19 mouse cellular contexts compared by ENCODE assay signal in genomic region chr9:71573771-71574340, GRCm38 (mm10). TPM values are rescaled to one million over a fixed set of nuclear protein-coding genes. Genes with fewer than 3 reads are reported as not detected.
DNase-seq lines count a peak whose midpoint lies in the region; TF ChIP-seq lines count a peak whose summit lies in the region.
"Had no signal": no experiment of that assay in that cellular context is flagged by ENCODE, and none has a peak within 500 bp of the region (broad histone marks: within the 10 kb centered on the region; RNA-seq: fewer than 3 reads in every experiment).

No protein-coding gene starts in this region.

- H3K9ac ChIP-seq in heart, adult 2 months (ENCODE audit: low read depth, low read length), result no peak overlapping the region; the same call in 1 of the 2 replicates
- H3K9ac ChIP-seq: embryonic facial prominence, embryonic 15.5 days; forebrain, postnatal 0 days; hindbrain, embryonic 15.5 days; liver, embryonic 14.5 days; midbrain, embryonic 13.5 days had no signal

- TF ChIP-seq POLR2A in heart, adult 2 months (IDR thresholded peaks at IDR 0.05; ENCODE audit: insufficient read depth, low read depth, low read length), result 0 out of 2 replicates have a peak, but pooled peaks have one; percentile 21

- no peaks in the 10 kb centered on the region for H3K9me3 ChIP-seq in heart, embryonic 10.5 days
- H3K9me3 ChIP-seq: embryonic facial prominence, embryonic 15.5 days; hindbrain, embryonic 15.5 days; midbrain, embryonic 13.5 days had no signal

- peaks cover 18% of the 10 kb centered on the region for H3K4me1 ChIP-seq in heart, adult 2 months (ENCODE audit: control insufficient read depth, insufficient read depth, low read length)
- peaks cover 6% of the 10 kb centered on the region for H3K4me1 ChIP-seq in heart, embryonic 10.5 days
- H3K4me1 ChIP-seq: hindbrain, embryonic 15.5 days; midbrain, embryonic 13.5 days had no signal

- TF ChIP-seq EP300 in heart, adult 2 months (IDR thresholded peaks at IDR 0.05; ENCODE audit: insufficient read depth, low read depth, low read length), result peak; percentile 59; the same call in 1 of the 2 replicates

- peak; percentile 55 to 81 for DNase-seq in heart, adult 2 months
- no peak for DNase-seq in heart, embryonic 10.5 days (ENCODE audit: low spot score)
- DNase-seq in adipocyte (ENCODE audit: low spot score), result peak; percentile 6
- peak; percentile 60 for DNase-seq in adrenal gland, postnatal 25 days
- DNase-seq in heart, postnatal 25 days (ENCODE audit: low spot score), result peak; percentile 21
- no peak for DNase-seq in kidney, adult 8-10 months
- DNase-seq in spleen, postnatal 10 days (ENCODE audit: low spot score in 2 of 2), result no peak
- no peak for DNase-seq in thymus, postnatal 10 days (ENCODE audit: low spot score in 2 of 2)
- DNase-seq: cerebellum, postnatal 10 days; forebrain, postnatal 0 days; kidney, postnatal 10 days; layer of hippocampus, postnatal 36 days; lung, postnatal 10 days; right cerebral cortex, postnatal 25 days; thymus, postnatal 36 days had no signal

- no peak for TF ChIP-seq CTCF in heart, adult 2 months (IDR thresholded peaks at IDR 0.05)

- peaks cover 36% of the 10 kb centered on the region for H3K36me3 ChIP-seq in heart, adult 2 months (ENCODE audit: control insufficient read depth, insufficient read depth, low read length)
- H3K36me3 ChIP-seq in heart, embryonic 10.5 days, result peaks cover 22% of the 10 kb centered on the region
- H3K36me3 ChIP-seq: embryonic facial prominence, embryonic 15.5 days; hindbrain, embryonic 15.5 days; midbrain, embryonic 13.5 days had no signal

- no peaks in the 10 kb centered on the region for H3K27me3 ChIP-seq in heart, adult 2 months (ENCODE audit: control insufficient read depth, insufficient read depth, low read length)
- H3K27me3 ChIP-seq in heart, embryonic 10.5 days (ENCODE audit: insufficient read depth, poor library complexity, severe bottlenecking), result no peaks in the 10 kb centered on the region
- H3K27me3 ChIP-seq: embryonic facial prominence, embryonic 15.5 days; hindbrain, embryonic 15.5 days; midbrain, embryonic 13.5 days had no signal

- WGBS in heart, adult 2 months, result 55% methylated on average over 6 of the region's 6 CpGs
- 80% methylated on average over 6 of the region's 6 CpGs for WGBS in heart, embryonic 10.5 days

- H3K4me3 ChIP-seq in heart, adult 2 months, result no peak overlapping the region
- no peak overlapping the region for H3K4me3 ChIP-seq in heart, embryonic 10.5 days
- H3K4me3 ChIP-seq: embryonic facial prominence, embryonic 15.5 days; hindbrain, embryonic 15.5 days; midbrain, embryonic 13.5 days had no signal

- intact Hi-C loops in heart, adult 2 months (cut with DNase I), result no loop called here
- intact Hi-C loops in heart, postnatal 25 days (cut with DNase I), result loop anchor here (2.0 kb wide), 1 partner anchor 15 kb away; no protein-coding TSS in a partner anchor

- H3K27ac ChIP-seq in heart, adult 2 months, result peak overlapping the region; percentile 60
- no peak overlapping the region for H3K27ac ChIP-seq in heart, embryonic 10.5 days
- H3K27ac ChIP-seq: embryonic facial prominence, embryonic 15.5 days; hindbrain, embryonic 15.5 days; liver, embryonic 14.5 days; midbrain, embryonic 13.5 days had no signal

- H3K79me2 ChIP-seq in heart, adult 2 months (replicated peaks; ENCODE audit: control insufficient read depth, insufficient read depth, low read length), result peaks cover 1% of the 10 kb centered on the region; the same call in 1 of the 2 replicates

RNA-seq across cellular contexts. Expression of gene Myzap, which starts 18.3 kb away (rescaled TPM):
- 100 to 1,000 TPM; 359 to 430 TPM for total RNA-seq in heart, adult 2 months (2021)
- 163 and 284 TPM in 2 replicates for polyA plus RNA-seq in heart, adult 2 months (2012; rRNA removed)
- 23.4 and 38.5 TPM in 2 replicates for polyA plus RNA-seq in heart, embryonic 10.5 days (2016; fragmentation: Nextera tagmentation; extraction: Ambion mirVana)
- total RNA-seq in adrenal gland, postnatal 25 days (2021), result 8.6 and 11.2 TPM in 2 replicates
- 100 to 1,000 TPM; 381 to 383 TPM for total RNA-seq in heart, postnatal 25 days (2021)

Comparison
In these comparisons a context has a peak if more than half of its experiments do, and no peak if none do; other contexts are left out.
1. DNase-seq: peak in heart, adult 2 months (2 of 2), adipocyte (single experiment), adrenal gland, postnatal 25 days (single experiment) and heart, postnatal 25 days (single experiment); none in heart, embryonic 10.5 days (single experiment), kidney, adult 8-10 months (0 of 2), spleen, postnatal 10 days (0 of 2) and thymus, postnatal 10 days (0 of 2).
2. RNA of gene Myzap, which starts 18.3 kb away (total RNA-seq): 359 to 430 TPM in heart, adult 2 months and 381 to 383 TPM in heart, postnatal 25 days; 8.6 to 11.2 TPM in adrenal gland, postnatal 25 days; every median in the first group is over 10 times any median in the second.